Mouse (Mus musculus) layer of hippocampus, postnatal 14 days (tissue): ENCODE results near the gene Clrn2. TPM values are rescaled to one million over a fixed set of nuclear protein-coding genes. Genes with fewer than 3 reads are reported as not detected.

Experiments used
- DNase-seq, 2 experiments: peaks; one replicate each; pipeline ENCODE4 v3.0.0; 2021 to 2022; ENCODE audit warnings: low spot score in 2 of 2, mixed read lengths in 1 of 2
- total RNA-seq, 2 experiments: library from RNA; stranded (reverse); gene quantifications; 2 replicates each; pipeline ENCODE4 v1.2.3; 2021

Clrn2 gene
- total RNA-seq, 2 experiments from 2014 or later = 0.48 TPM; not detected in 1

- no peak for DNase-seq
Measured at GRCm38 (mm10) chr5:45497564-45497963, 44.0 kb downstream of the Clrn2 start.

GRCm38 (mm10) chr5:45510071-45510470, 56.5 kb downstream of the Clrn2 start:
- DNase-seq = peak in 1 of 2 experiments; percentile 48

GRCm38 (mm10) chr5:45512908-45513307, 59.4 kb downstream of the Clrn2 start:
- no peak for DNase-seq

- no peak for DNase-seq
Measured at GRCm38 (mm10) chr5:45513511-45513910, 60.0 kb downstream of the Clrn2 start.

Other genes starting within 250 kb of the Clrn2 start
- 100 to 1,000 TPM; 105 TPM for gene Qdpr, start 3.5 kb upstream of the Clrn2 start, total RNA-seq
- gene Lap3, start 39.6 kb downstream of the Clrn2 start, total RNA-seq = 10 to 100 TPM; 45.8 to 51.5 TPM
- gene Med28, start 66.5 kb downstream of the Clrn2 start, total RNA-seq = 10 to 100 TPM; 75.4 to 82.8 TPM
- gene Fam184b, start 185.9 kb downstream of the Clrn2 start, total RNA-seq = 10 to 100 TPM; 13.5 to 16.0 TPM
- gene Ncapg, start 216.2 kb downstream of the Clrn2 start, total RNA-seq = 1 to 10 TPM in 1 of 2 experiments, under 1 TPM in 1; 0.81 to 1.7 TPM